Mouse (Mus musculus) lung, adult 2 months (tissue): ENCODE results near the gene Phactr1.

Experiments
- CTCF ChIP-seq: fragments of 200-500 bp; IDR thresholded peaks from 2 replicates; pipeline ENCODE4 v1.5.1; 2011; ENCODE audit warnings: mild to moderate bottlenecking, low read length, control low read depth; ENCODE audit not compliant: insufficient read depth
- POLR2A ChIP-seq: fragments of 200-500 bp; IDR thresholded peaks from 2 replicates; pipeline ENCODE4 v1.6.1; 2011; ENCODE audit warnings: low read depth, mild to moderate bottlenecking, control low read depth, low read length, borderline replicate concordance; ENCODE audit errors: extremely low read depth

GRCm38 (mm10) chr13:42792279-42792678 is 111.9 kb downstream of the Phactr1 start:
- TF ChIP-seq POLR2A (no peak), CTCF (peak; percentile 36)
